14 mouse cellular contexts compared by ENCODE assay signal in genomic region chrX:48127502-48128218, GRCm38 (mm10). TPM values are rescaled to one million over a fixed set of nuclear protein-coding genes. Genes with fewer than 3 reads are reported as not detected.
DNase-seq lines count a peak whose midpoint lies in the region; ATAC-seq and TF ChIP-seq lines count a peak whose summit lies in the region.
"Had no signal": no experiment of that assay in that cellular context is flagged by ENCODE, and none has a peak within 500 bp of the region (broad histone marks: within the 10 kb centered on the region; RNA-seq: fewer than 3 reads in every experiment).

No protein-coding gene starts in this region.

- no peak overlapping the region for H3K4me2 ChIP-seq in stomach, postnatal 0 days (replicated peaks; ENCODE audit: low read depth)
- H3K4me2 ChIP-seq: liver, embryonic 12.5 days; neural tube, embryonic 13.5 days had no signal

- no peaks in the 10 kb centered on the region for H3K9me3 ChIP-seq in stomach, postnatal 0 days (ENCODE audit: control insufficient read depth, low read length)
- H3K9me3 ChIP-seq: liver, embryonic 12.5 days; midbrain, embryonic 10.5 days; neural tube, embryonic 13.5 days had no signal

- no peak for TF ChIP-seq EP300 in stomach, postnatal 0 days (optimal IDR thresholded peaks at IDR 0.05)

- no peak for DNase-seq in layer of hippocampus, adult 2 months (ENCODE audit: low spot score in 2 of 2)
- no peak for DNase-seq in layer of hippocampus, postnatal 25 days (ENCODE audit: extremely low spot score in 1 of 2, low spot score in 1 of 2)
- peak; percentile 59 for DNase-seq in CD4-positive, CD25-positive, alpha-beta regulatory T cell, adult 2 months (ENCODE audit: low read depth, low spot score)
- no peak for DNase-seq in stomach, postnatal 0 days (ENCODE audit: low spot score)
- DNase-seq in adrenal gland, postnatal 25 days, result no peak
- DNase-seq in cerebellum, adult 11-12 months, result no peak
- DNase-seq: kidney, postnatal 14 days; right cerebral cortex, postnatal 4 days had no signal

- no peak overlapping the region for H3K9ac ChIP-seq in stomach, postnatal 0 days (ENCODE audit: low read length)
- H3K9ac ChIP-seq: liver, embryonic 12.5 days; neural tube, embryonic 13.5 days had no signal

- peak; percentile 29; the same call in 1 of the 2 replicates for ATAC-seq in stomach, postnatal 0 days (ENCODE audit: low FRiP score, low TSS enrichment)
- ATAC-seq: liver, embryonic 12.5 days; Patski had no signal

- 30% methylated on average over 6 of the region's 6 CpGs for WGBS in bone marrow, adult 2 months
- 76% methylated on average over 5 of the region's 6 CpGs for WGBS in stomach, postnatal 0 days

- TF ChIP-seq CTCF in layer of hippocampus, adult 2 months (conservative IDR thresholded peaks at IDR 0.05), result peak; percentile 48
- no peak for TF ChIP-seq CTCF in bone marrow, adult 2 months (IDR thresholded peaks at IDR 0.05; ENCODE audit: control insufficient read depth, insufficient read depth, low read length)
- peak; percentile 35; the same call in 1 of the 2 replicates for TF ChIP-seq CTCF in stomach, postnatal 0 days (IDR thresholded peaks at IDR 0.05; ENCODE audit: low read depth)

- H3K4me1 ChIP-seq in bone marrow, adult 2 months (ENCODE audit: control insufficient read depth, insufficient read depth, low read length), result peaks cover 1% of the 10 kb centered on the region; the same call in 1 of the 2 replicates
- no peaks in the 10 kb centered on the region for H3K4me1 ChIP-seq in stomach, postnatal 0 days (replicated peaks; ENCODE audit: control insufficient read depth, insufficient read depth)
- H3K4me1 ChIP-seq: neural tube, embryonic 13.5 days had no signal

- no peaks in the 10 kb centered on the region for H3K36me3 ChIP-seq in stomach, postnatal 0 days (ENCODE audit: control insufficient read depth, insufficient read depth, low read length)
- H3K36me3 ChIP-seq: liver, embryonic 12.5 days; midbrain, embryonic 10.5 days; neural tube, embryonic 13.5 days had no signal

- no peak overlapping the region for H3K4me3 ChIP-seq in layer of hippocampus, adult 2 months
- H3K4me3 ChIP-seq in bone marrow, adult 2 months (replicated peaks; ENCODE audit: control insufficient read depth, low read depth, low read length), result no peak overlapping the region
- no peak overlapping the region for H3K4me3 ChIP-seq in stomach, postnatal 0 days (ENCODE audit: low read depth, low read length)
- H3K4me3 ChIP-seq: left cerebral cortex, adult 2 months; liver, embryonic 12.5 days; midbrain, embryonic 10.5 days; neural tube, embryonic 13.5 days had no signal

- no peaks in the 10 kb centered on the region for H3K27me3 ChIP-seq in stomach, postnatal 0 days (ENCODE audit: control insufficient read depth, insufficient read depth, low read length)
- H3K27me3 ChIP-seq: liver, embryonic 12.5 days; neural tube, embryonic 13.5 days had no signal

- TF ChIP-seq POLR2A in bone marrow, adult 2 months (IDR thresholded peaks at IDR 0.05; ENCODE audit: borderline replicate concordance, control insufficient read depth, low read depth, low read length), result no peak

- no peak overlapping the region for H3K27ac ChIP-seq in layer of hippocampus, adult 2 months
- peak overlapping the region; percentile 81 for H3K27ac ChIP-seq in bone marrow, adult 2 months (ENCODE audit: control insufficient read depth, insufficient read depth, low read depth, low read length, poor library complexity)
- H3K27ac ChIP-seq in stomach, postnatal 0 days (replicated peaks), result no peak overlapping the region
- H3K27ac ChIP-seq: left cerebral cortex, adult 2 months; liver, embryonic 12.5 days; midbrain, embryonic 10.5 days; neural tube, embryonic 13.5 days had no signal

RNA-seq across cellular contexts. Expression of gene Sash3, which starts 18.6 kb away (rescaled TPM):
- total RNA-seq in layer of hippocampus, adult 2 months (2021), result 1 to 10 TPM; 1.5 to 1.8 TPM
- 1 to 10 TPM; 1.4 to 1.7 TPM for total RNA-seq in layer of hippocampus, postnatal 25 days (2021)
- polyA plus RNA-seq in bone marrow, adult 2 months (2011; ENCODE audit: insufficient read depth, insufficient read length, low replicate concordance, missing spikeins), result 19.3 and 33.7 TPM in 2 replicates
- polyA plus RNA-seq in stomach, postnatal 0 days (2015; fragmentation: Nextera tagmentation; extraction: Ambion mirVana), result 1.5 and 1.6 TPM in 2 replicates
- 0.43 and 0.82 TPM in 2 replicates for total RNA-seq in adrenal gland, postnatal 25 days (2021)
- polyA plus RNA-seq: Patski had no signal

RNA-seq across cellular contexts. Expression of gene Xpnpep2, which starts 19.1 kb away (rescaled TPM):
- under 1 TPM; 0.29 to 0.49 TPM for total RNA-seq in layer of hippocampus, adult 2 months (2021)
- under 1 TPM; 0.35 to 0.59 TPM for total RNA-seq in layer of hippocampus, postnatal 25 days (2021)
- not detected in 2 replicates for polyA plus RNA-seq in bone marrow, adult 2 months (2011; ENCODE audit: insufficient read depth, insufficient read length, low replicate concordance, missing spikeins)
- 0.58 and 1.1 TPM in 2 replicates for polyA plus RNA-seq in stomach, postnatal 0 days (2015; fragmentation: Nextera tagmentation; extraction: Ambion mirVana)
- 0.76 and 1.3 TPM in 2 replicates for total RNA-seq in adrenal gland, postnatal 25 days (2021)
